Mouse (Mus musculus) spleen, adult 12 weeks (tissue): Measurements from ENCODE around the gene Naip2.
A peak's percentile ranks its signal among the peaks of the same experiment; 100 is the strongest.

Experiments used
- DNase-seq: peaks from one replicate; pipeline ENCODE4 v3.0.0; 2022; ENCODE audit warnings: low spot score

Gene Naip2

GRCm38 (mm10) chr13:100107652-100108472, 94.0 kb downstream of the Naip2 start, which contains the start of gene Serf1:
Gene Serf1, plus strand, starts transcription at chr13:100108012.
- DNase-seq = peak; percentile 63

DNA sequence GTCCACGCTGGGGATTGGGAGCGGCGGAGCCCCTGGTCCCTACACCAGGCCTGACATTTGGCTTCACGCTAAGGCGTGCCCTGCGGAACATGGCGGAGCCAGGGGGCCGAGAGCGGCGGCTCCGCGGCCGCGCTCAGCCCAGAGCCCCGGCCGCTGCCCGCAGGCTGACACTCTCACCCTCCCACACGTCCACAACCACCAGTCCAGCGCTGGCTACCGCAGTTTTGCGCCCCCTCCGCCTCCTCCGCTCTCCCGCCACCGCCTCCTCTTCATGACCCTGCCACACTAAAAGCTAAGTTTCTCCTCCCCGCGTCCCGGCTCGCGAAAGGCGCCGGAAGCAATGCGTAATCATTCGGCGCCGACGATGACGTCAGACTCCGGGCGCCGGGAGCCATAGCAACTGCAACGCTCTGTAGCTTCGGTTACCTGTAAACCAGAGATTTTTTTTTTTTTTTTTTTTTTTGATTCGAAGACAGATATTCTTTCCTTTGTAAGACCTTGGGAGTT, 98.1 kb downstream of the Naip2 start, which contains the start of gene Bdp1:
Gene Bdp1, minus strand, starts transcription at position 323 of the 507 bp plus-strand sequence.
- peak; percentile 93 for DNase-seq

- no peak for DNase-seq
Observed at GRCm38 (mm10) chr13:100103052-100103658, 98.7 kb downstream of the Naip2 start.

- DNase-seq = no peak
Observed at GRCm38 (mm10) chr13:100098808-100099207, 103.1 kb downstream of the Naip2 start.
